Mouse (Mus musculus) hindbrain, embryonic 10.5 days (tissue): Measurements from ENCODE around the gene Nbeal2. TPM values are rescaled to one million over a fixed set of nuclear protein-coding genes. Genes with fewer than 3 reads are reported as not detected.

Experiments
- DNase-seq: peaks from one replicate; pipeline ENCODE4 v3.0.0-alpha.2; 2017; ENCODE audit warnings: low spot score
- H3K27ac ChIP-seq: fragments of 300-500 bp; sonication (generic); 2 replicates; pipeline ENCODE4 v1.5.1; 2016; ENCODE audit warnings: mild to moderate bottlenecking, moderate library complexity
- H3K27me3 ChIP-seq: fragments of 300-500 bp; sonication (generic); 2 replicates; pipeline ENCODE4 v1.6.1; 2016; ENCODE audit warnings: mild to moderate bottlenecking; ENCODE audit not compliant: poor library complexity, insufficient read depth, severe bottlenecking
- H3K36me3 ChIP-seq: fragments of 300-500 bp; sonication (generic); 2 replicates; pipeline ENCODE4 v1.6.1; 2016; ENCODE audit warnings: mild to moderate bottlenecking, moderate library complexity
- H3K4me1 ChIP-seq: fragments of 300-500 bp; sonication (generic); replicated peaks from 2 replicates; pipeline ENCODE4 v1.6.1; 2016; ENCODE audit warnings: mild to moderate bottlenecking
- H3K4me3 ChIP-seq: fragments of 300-500 bp; sonication (generic); 2 replicates; pipeline ENCODE4 v1.5.1; 2016; ENCODE audit warnings: mild to moderate bottlenecking, moderate library complexity
- H3K9me3 ChIP-seq: fragments of 300-500 bp; sonication (generic); 2 replicates; pipeline ENCODE4 v1.6.1; 2016; ENCODE audit warnings: mild to moderate bottlenecking, moderate library complexity
- WGBS: fragments of 180-500 bp; shearing (Covaris S2); methylation state at CpG from one replicate; pipeline ENCODE4 v1.1.7; 2016; 5-methylcytosine and 5-hydroxymethylcytosine counted together
- polyA plus RNA-seq: library from polyadenylated mRNA; unstranded; fragments of >200 nt; fragmentation: Nextera tagmentation; extraction: Ambion mirVana; gene quantifications from 2 replicates; pipeline ENCODE4 v1.2.1, GENCODE M21; 2016

The Nbeal2 gene
- polyA plus RNA-seq, 1 experiment from 2014 or later: 1.7 TPM

DNA sequence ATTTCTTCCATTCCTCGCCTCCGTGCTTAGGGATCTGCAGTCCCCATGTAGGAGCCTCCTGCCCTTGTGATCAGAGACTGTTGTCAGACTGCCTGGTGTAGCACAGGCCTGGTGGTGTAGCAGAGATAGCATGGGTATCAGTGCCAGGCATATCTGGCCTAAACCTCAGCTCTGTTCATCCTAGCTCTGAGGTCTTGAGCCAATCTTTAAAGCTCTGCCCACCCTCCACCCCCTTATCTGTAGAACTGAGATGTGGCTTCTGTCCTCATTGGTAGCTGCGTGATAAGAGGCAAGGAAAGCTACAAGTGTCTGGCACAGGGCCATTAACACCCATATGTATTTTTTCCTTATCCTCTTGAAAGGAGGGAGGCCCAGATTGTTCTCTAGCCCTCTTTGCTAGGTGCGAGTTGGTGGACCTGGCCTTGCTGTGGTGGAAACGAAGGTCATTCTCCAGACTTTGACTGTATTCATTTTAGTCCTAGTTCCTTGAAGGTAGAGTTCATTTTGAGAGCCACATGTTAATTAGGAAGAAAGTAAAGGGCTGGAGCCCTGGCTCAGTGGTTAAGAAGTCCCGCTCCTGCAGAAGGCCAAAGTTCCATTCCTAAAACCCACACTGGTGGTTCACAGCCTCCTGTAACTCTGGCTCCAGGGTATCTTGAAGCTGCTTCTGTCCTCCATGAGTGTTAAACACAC, 14.8 kb upstream of the Nbeal2 start:
- Histone ChIP-seq H3K27me3 (no peaks in the 10 kb centered on the region), H3K4me1 (peaks cover 52% of the 10 kb centered on the region), H3K9me3 (no peaks in the 10 kb centered on the region), H3K36me3 (peaks cover 16% of the 10 kb centered on the region; the same call in 1 of the 2 replicates), H3K4me3 (no peak overlapping the region), H3K27ac (no peak overlapping the region)
- 95% methylated on average over 6 of the region's 6 CpGs for WGBS
- DNase-seq: no peak

- 75% methylated on average over 4 of the region's 4 CpGs for WGBS
- Histone ChIP-seq H3K27me3 (no peaks in the 10 kb centered on the region), H3K9me3 (no peaks in the 10 kb centered on the region), H3K4me3 (no peak overlapping the region), H3K36me3 (0 out of 2 replicates have a peak, but pooled peaks cover 13% of the 10 kb centered on the region), H3K27ac (no peak overlapping the region), H3K4me1 (peaks cover 40% of the 10 kb centered on the region)
- no peak for DNase-seq
Measured at GRCm38 (mm10) chr9:110667219-110667836, 13.4 kb upstream of the Nbeal2 start.

DNA sequence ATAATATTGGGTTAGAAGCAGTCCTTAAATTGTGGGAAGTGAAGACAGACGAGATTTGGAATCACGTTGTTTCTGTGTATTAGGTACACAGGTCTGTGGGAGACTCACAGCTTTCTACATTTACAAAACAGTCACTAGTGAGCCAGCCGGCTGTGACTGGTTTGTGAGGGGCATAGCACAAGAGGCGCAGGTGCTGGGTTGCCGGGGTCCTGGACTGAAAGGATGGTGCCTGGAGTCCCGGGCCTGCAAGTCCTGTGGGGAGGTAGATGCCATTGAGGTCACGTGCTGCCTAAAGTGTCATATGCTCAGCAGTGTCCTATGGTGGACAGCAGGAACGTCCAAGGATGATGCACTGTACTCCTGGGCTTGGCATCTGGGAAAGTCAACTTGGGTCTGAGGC, 12.4 kb upstream of the Nbeal2 start:
- 33% methylated on average over 8 of the region's 8 CpGs for WGBS

GRCm38 (mm10) chr9:110665912-110666311, 12.0 kb upstream of the Nbeal2 start:
- Histone ChIP-seq H3K4me1 (peaks cover 37% of the 10 kb centered on the region), H3K36me3 (0 out of 2 replicates have a peak, but pooled peaks cover 13% of the 10 kb centered on the region), H3K27ac (peak overlapping the region; percentile 69), H3K4me3 (no peak overlapping the region), H3K9me3 (no peaks in the 10 kb centered on the region), H3K27me3 (no peaks in the 10 kb centered on the region)
- DNase-seq: no peak
- 33% methylated on average over 4 of the region's 4 CpGs for WGBS

More for the DNA sequence above, 12.4 kb upstream of the Nbeal2 start:
- H3K27me3 ChIP-seq: no peaks in the 10 kb centered on the region
- H3K4me3 ChIP-seq: no peak overlapping the region
- H3K9me3 ChIP-seq: no peaks in the 10 kb centered on the region
- H3K4me1 ChIP-seq: peaks cover 37% of the 10 kb centered on the region
- no peak for DNase-seq
- 0 out of 2 replicates have a peak, but pooled peaks cover 13% of the 10 kb centered on the region for H3K36me3 ChIP-seq
- H3K27ac ChIP-seq: peak overlapping the region; percentile 69

GRCm38 (mm10) chr9:110662844-110663243, 8.9 kb upstream of the Nbeal2 start:
- H3K4me3 ChIP-seq: no peak overlapping the region
- no peak overlapping the region for H3K27ac ChIP-seq
- 88% methylated on average over 1 of the region's 1 CpGs for WGBS
- peaks cover 40% of the 10 kb centered on the region for H3K4me1 ChIP-seq
- H3K36me3 ChIP-seq: peaks cover 13% of the 10 kb centered on the region
- H3K9me3 ChIP-seq: no peaks in the 10 kb centered on the region
- H3K27me3 ChIP-seq: no peaks in the 10 kb centered on the region
- no peak for DNase-seq

DNA sequence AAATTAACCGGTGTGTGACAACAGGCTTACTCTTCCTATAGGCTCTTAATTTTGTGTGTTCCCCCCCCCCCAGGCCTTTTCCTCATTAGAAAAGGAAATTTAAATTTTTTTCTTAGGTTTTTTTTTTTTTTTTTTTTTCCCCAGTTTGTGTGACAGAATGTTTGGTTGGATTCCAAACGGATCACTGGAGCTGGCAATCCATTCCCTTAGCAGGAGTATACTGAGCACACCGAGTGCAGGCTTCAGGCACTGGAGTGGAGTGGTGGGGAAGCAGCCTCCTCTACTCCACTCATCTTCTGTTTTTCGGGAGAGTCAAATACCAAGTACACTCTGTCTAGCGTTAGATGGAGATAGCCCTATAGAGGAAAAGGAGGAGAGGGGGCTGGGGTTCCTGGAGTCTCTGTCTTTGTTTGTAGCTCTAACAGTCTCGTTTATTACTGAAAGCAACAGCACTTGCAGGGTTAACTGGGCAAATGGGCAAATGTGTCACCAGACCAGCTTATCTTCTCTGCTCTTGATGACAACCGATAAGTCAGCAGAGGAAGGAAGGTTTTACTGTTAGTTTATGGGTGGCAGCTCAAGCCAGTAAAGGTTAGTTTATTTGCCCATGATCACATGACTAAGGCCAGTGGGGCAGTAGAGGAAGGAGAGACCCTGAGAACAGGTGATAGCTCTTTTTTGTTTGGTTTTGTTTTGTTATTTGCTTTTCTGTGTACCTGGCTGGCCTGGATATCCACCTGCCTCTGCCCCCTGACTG, 7.1 kb upstream of the Nbeal2 start:
- Histone ChIP-seq H3K9me3 (no peaks in the 10 kb centered on the region), H3K27ac (no peak overlapping the region), H3K4me1 (peaks cover 32% of the 10 kb centered on the region), H3K27me3 (no peaks in the 10 kb centered on the region), H3K4me3 (no peak overlapping the region), H3K36me3 (peaks cover 11% of the 10 kb centered on the region)
- 90% methylated on average over 7 of the region's 7 CpGs for WGBS
- DNase-seq: no peak

DNA sequence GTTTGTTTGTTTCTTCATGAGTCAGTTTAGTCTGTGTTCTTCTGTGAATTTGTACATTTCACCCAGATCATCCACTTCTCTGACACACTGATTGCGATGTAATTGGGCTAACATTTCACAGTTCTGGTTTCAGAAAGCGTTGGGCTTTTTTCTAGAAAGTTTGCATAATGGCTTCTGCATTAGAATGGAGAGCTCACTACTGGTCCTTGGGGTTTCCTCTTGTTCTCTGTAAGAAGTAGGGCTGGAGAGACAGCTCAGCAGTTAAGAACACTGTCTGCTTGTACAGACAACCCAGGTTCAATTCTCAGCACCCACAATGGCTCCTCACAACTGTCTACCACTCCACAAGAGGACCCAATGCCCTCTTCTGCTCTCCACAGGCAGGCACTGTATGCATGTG, 6.2 kb upstream of the Nbeal2 start:
- H3K4me1 ChIP-seq: peaks cover 32% of the 10 kb centered on the region
- 86% methylated on average over 2 of the region's 2 CpGs for WGBS
- H3K27ac ChIP-seq: no peak overlapping the region
- no peak for DNase-seq
- no peaks in the 10 kb centered on the region for H3K9me3 ChIP-seq
- H3K36me3 ChIP-seq: peaks cover 11% of the 10 kb centered on the region
- H3K27me3 ChIP-seq: no peaks in the 10 kb centered on the region
- no peak overlapping the region for H3K4me3 ChIP-seq

DNA sequence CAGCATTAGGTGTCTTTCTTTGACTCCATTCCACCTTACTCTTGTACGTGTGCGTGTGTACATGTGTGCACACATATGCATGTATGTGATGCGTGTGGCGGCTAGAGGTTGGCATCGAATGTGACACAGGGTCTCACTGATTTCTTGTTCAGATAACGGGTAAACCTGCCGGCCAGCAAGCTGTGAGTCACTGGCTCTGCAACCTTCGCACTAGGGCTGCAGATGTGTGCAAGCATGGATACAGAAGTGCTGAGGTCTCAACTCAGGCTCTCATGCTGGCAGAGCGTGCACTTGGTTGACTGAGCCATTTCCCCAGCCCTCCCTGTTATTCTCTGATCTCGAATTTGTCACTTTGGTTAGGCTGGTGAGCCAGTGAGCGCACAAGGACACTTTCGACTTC, 5.6 kb upstream of the Nbeal2 start:
- H3K4me1 ChIP-seq: peaks cover 35% of the 10 kb centered on the region
- DNase-seq: no peak
- H3K4me3 ChIP-seq: no peak overlapping the region
- peaks cover 11% of the 10 kb centered on the region for H3K36me3 ChIP-seq
- no peaks in the 10 kb centered on the region for H3K27me3 ChIP-seq
- H3K9me3 ChIP-seq: no peaks in the 10 kb centered on the region
- 92% methylated on average over 12 of the region's 12 CpGs for WGBS
- no peak overlapping the region for H3K27ac ChIP-seq

- Histone ChIP-seq H3K9me3 (no peaks in the 10 kb centered on the region), H3K36me3 (peaks cover 11% of the 10 kb centered on the region), H3K4me1 (peaks cover 46% of the 10 kb centered on the region), H3K27me3 (peaks cover 12% of the 10 kb centered on the region), H3K27ac (peak overlapping the region; percentile 99; the same call in 1 of the 2 replicates), H3K4me3 (peak overlapping the region; percentile 78)
- WGBS: 77% methylated on average over 13 of the region's 13 CpGs
- DNase-seq: no peak
Measured at GRCm38 (mm10) chr9:110657474-110658078, 3.6 kb upstream of the Nbeal2 start.

- peak within 1 kb of the TSS; percentile 99 for H3K27ac ChIP-seq
- peaks cover 57% of the 10 kb centered on the region for H3K4me1 ChIP-seq
- WGBS: under 1% methylated on average over 52 of the region's 52 CpGs
- DNase-seq: peak; percentile 95
- peaks cover 11% of the 10 kb centered on the region for H3K36me3 ChIP-seq
- H3K4me3 ChIP-seq: peak within 1 kb of the TSS; percentile 78
- peaks cover 23% of the 10 kb centered on the region for H3K27me3 ChIP-seq
- no peaks in the 10 kb centered on the region for H3K9me3 ChIP-seq
Measured at GRCm38 (mm10) chr9:110656249-110657221, 2.6 kb upstream of the Nbeal2 start, which contains the start of gene Ccdc12. TSS of gene Ccdc12 (plus strand) at chr9:110656503.

- peaks cover 57% of the 10 kb centered on the region for H3K4me1 ChIP-seq
- 84% methylated on average over 10 of the region's 10 CpGs for WGBS
Measured at GRCm38 (mm10) chr9:110655651-110656007, 1.7 kb upstream of the Nbeal2 start.

More at GRCm38 (mm10) chr9:110655651-110656007, 1.7 kb upstream of the Nbeal2 start:
- peak overlapping the region; percentile 78 for H3K4me3 ChIP-seq
- no peak for DNase-seq
- H3K9me3 ChIP-seq: no peaks in the 10 kb centered on the region
- peaks cover 31% of the 10 kb centered on the region for H3K27me3 ChIP-seq
- H3K27ac ChIP-seq: peak overlapping the region; percentile 99
- peaks cover 11% of the 10 kb centered on the region for H3K36me3 ChIP-seq
